Mouse (Mus musculus): Measurements from ENCODE around the gene Hyal3.
A peak's percentile ranks its signal among the peaks of the same experiment; 100 is the strongest.

Gene Hyal3

DNA sequence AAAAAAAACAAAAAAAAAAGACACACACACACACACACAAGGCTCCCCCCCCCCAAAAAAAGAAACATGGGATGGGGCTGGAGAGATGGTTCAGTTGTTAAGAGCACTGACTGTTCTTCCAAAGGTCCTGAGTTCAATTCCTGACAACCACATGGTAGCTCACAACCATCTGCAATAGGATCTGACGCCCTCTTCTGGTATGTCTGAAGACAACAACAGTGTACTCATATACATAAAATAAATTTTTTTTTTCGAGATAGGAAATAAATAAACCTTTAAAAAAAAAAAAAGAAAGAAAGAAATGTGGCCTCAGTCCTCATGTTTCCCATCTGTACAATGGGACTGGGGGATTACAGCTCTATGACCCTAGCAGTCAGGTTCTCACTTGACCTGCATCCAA, 36.8 kb downstream of the Hyal3 start:
- DNase-seq (ENCODE audit: low read depth, low spot score) = no peak

- DNase-seq (ENCODE audit: low read depth, low spot score) = no peak
These were observed 37.5 kb downstream of the Hyal3 start for GRCm38 (mm10) chr9:107618098-107618497.

DNA sequence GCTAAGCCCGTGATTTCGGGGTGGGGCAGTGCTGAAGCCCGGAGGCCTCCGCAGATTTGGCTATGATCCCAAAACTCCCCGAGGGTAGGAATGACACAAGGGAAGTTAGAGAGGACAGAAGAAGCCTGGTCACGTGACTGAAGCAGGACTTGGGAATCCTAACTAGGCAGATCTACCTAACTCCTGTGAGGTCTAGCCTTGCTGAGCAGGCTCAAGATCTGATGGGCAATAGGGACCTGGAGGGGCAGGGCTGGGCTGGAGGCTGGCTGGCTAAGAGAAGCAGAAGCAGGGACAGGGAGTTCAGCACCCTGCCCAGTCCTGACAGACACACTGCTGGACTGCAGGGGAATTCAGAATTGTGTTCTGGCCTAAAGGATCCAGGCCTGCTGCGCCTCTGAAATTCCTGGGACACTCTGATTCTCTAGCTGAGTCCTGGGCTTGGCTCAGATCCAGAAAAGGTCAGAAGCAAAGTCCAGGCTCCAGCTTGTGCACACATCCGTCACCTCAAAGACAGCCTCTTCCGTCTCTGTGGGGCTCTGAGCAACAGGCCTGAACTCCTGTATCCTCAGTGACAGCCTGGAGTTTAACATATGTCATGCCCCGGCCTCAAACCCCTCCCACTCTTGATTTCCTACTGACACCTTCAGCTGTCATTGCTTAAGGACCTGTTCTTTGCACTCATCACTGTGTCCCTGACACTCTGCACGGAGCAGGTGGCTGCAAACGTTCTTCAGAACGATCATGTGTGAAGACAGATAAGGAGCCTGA, 38.3 kb downstream of the Hyal3 start:
- peak; percentile 54 for DNase-seq (ENCODE audit: low read depth, low spot score)

DNA sequence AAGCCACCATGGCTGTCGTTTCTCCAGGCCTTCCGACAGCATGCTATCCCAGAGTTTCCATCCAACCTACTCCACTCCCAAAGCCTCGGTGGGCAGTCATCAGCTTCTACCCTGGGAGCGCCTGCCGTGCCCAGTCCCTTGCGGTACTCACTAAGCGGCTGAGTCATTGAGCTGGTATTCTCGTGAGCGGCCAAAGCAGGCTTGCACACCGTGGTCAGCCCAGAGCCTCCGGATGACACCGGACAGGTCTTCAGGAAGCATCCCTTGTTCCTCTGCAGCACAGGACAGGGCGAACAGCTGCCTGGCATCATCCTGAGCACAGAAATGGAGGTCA, 38.9 kb downstream of the Hyal3 start:
- no peak for DNase-seq (ENCODE audit: low read depth, low spot score)

DNA sequence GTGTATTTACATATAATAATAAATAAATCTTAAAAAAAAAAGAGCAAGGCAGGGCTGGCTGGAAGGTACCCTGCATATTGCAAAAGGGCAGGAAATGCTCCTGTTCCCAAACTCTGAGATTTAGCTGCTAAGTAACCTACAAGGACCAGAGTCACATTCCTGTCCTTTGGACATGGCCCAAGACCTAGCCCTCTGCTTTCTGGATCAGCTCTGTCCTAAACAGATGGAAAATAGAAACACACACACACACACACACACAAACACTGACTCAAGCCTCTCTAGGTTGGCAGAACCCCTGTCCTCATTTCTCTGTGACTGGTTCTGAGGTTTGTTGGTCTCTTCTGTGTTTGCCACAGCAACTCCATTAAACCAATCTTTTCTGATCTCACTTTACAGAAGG, 40.3 kb downstream of the Hyal3 start:
- DNase-seq (ENCODE audit: low read depth, low spot score) = no peak

DNA sequence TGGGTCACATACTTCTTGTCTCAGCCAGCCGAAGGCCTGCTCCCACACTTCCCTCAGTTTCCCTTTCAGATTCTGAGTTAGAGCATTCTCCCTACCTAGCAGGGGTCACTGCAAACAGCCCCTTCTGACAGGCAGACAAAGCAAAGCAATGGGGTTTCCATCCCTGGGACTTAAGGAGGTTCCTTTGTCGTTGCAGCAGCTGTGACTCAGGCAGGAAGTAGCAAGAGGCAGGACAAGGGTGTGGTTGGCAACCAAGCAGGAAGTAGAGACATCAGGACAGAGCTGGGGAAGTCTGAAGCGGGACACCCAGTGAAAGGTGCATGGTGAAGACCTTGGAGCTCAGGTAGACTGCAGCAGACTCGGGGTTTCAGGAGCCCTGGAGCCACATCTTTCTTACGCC, 43.9 kb downstream of the Hyal3 start:
- DNase-seq (ENCODE audit: low read depth, low spot score) = no peak

DNA sequence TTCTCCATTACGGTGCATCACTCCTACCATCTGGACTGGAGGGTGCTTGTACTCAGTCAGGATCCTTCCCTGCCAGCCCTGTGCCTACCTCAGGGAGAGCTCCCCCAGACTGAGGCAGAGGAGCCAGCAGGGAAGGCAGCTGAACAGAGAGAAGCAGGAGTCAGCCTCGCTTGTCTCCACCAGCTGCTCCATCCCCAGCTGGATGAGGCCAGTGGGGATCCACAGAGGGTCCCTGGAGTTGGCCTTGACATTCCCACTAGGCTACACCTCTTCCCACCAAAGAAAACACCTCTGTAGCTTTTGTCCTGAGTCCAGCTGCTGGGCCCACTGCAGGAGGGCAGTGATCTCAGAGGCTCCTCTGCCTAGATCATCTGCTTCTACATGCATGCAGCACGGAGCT, 44.3 kb downstream of the Hyal3 start:
- DNase-seq (ENCODE audit: low read depth, low spot score) = no peak

DNA sequence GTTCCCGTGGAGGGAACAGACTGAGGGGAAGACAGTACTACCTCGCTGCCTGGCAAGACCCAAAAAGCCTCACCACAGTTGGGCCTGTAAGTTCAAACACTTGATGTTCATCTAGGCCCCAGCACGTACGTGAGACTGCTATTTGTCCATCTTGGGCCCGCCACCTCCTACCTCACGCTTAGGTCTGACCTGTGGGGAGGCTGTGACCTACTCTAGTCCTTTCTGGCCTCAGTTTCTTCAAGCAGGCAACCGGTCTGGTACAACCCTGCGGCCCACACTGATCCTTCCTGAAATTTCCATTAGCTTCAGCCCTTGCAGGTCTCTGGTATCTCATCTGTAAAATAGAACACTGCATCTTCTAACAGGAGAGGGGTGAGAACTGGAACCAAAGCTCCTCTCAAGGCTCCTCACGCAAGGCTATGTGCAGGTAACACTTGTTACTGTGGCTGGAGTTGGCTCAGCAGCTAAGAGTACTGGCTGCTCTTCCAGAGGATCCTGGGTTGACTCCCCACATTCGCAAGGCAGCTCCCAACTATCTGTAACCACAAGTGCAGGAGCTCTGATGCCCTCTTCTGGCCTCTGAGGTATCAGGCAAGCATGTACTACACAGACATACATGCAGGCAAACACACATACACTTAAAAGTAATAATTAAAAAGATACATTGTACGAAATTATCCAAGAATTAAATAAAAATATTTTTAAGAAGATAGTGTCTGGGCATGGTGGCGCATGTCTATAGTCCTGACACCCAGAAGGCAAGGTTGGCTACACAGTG, 44.9 kb downstream of the Hyal3 start:
- peak; percentile 64 for DNase-seq (ENCODE audit: low read depth, low spot score)

GRCm38 (mm10) chr9:107626158-107626843, 45.7 kb downstream of the Hyal3 start:
- DNase-seq (ENCODE audit: low read depth, low spot score) = no peak

DNA sequence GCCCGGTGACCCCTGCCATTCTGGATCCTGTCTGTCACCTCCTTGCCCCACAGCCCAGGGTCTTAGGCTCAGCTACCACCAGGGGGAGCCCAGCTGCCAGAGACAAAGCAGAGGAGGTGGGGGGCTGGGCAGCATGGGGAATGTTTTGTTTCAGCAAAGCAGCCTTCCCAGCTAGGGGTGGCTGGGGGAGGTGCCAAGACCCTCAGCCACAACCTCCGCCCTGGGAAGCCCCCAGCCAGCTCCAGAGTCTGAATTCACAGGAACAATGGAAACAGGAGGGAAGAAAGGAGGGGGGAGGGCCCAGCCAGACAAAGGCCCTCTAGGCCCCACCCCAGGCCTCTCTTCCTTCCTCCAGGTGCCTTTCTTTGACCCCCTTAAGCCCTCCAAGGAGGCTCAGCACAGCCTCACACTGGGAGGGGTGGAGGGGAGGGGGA, 46.2 kb downstream of the Hyal3 start:
- DNase-seq (ENCODE audit: low read depth, low spot score) = peak; percentile 98

- DNase-seq (ENCODE audit: low read depth, low spot score) = no peak
These were observed 47.0 kb downstream of the Hyal3 start for GRCm38 (mm10) chr9:107627387-107628255.

GRCm38 (mm10) chr9:107628721-107629410, 48.2 kb downstream of the Hyal3 start:
- DNase-seq (ENCODE audit: low read depth, low spot score) = no peak

DNA sequence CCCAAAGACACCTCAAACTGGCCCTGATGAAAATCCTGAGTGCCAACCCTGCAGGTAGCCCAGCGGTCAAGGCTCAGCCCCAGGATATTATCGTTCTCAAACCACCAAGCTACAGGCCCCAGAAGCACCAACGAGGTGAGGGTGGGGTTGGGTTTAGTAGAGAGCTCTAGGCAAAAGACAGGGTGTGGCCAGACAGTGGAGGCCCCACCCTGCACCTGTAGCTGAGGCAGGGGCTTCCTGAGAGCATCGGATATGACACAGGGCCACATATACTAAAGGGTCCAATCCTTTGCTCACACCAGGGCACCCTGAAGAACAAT, 48.8 kb downstream of the Hyal3 start:
- DNase-seq (ENCODE audit: low read depth, low spot score) = peak; percentile 42

DNA sequence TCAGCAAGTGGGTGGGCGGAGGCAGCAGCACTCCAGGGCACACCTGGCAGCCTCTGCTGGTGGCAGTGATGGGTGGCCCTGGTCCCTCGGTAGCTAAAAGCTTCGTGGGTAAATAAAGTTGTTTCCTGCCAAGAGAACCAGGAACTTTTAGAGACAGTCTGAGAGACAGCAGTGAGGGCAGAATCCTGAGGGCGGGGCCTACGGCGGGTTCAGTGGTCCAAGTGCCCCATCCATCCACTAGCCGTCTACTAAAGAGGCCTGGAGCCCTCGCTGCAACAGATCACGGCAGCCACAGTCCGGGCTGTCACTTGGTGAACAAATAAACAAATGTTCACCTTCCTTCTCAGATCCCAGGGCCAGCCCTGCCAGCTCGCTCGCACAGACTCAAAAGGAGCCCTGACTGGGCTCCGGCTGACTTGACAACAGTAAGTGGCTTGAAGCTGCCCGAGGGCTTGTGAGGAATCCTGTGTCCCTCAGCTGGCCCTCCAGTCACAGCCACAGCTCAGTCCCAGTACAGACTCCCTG, 49.3 kb downstream of the Hyal3 start:
- DNase-seq (ENCODE audit: low read depth, low spot score) = peak; percentile 50

GRCm38 (mm10) chr9:107630576-107630975, 50.0 kb downstream of the Hyal3 start:
- peak; percentile 98 for DNase-seq (ENCODE audit: low read depth, low spot score)

GRCm38 (mm10) chr9:107631311-107631826, 50.8 kb downstream of the Hyal3 start:
- DNase-seq (ENCODE audit: low read depth, low spot score) = no peak

GRCm38 (mm10) chr9:107631861-107632260, 51.2 kb downstream of the Hyal3 start:
- no peak for DNase-seq (ENCODE audit: low read depth, low spot score)

DNA sequence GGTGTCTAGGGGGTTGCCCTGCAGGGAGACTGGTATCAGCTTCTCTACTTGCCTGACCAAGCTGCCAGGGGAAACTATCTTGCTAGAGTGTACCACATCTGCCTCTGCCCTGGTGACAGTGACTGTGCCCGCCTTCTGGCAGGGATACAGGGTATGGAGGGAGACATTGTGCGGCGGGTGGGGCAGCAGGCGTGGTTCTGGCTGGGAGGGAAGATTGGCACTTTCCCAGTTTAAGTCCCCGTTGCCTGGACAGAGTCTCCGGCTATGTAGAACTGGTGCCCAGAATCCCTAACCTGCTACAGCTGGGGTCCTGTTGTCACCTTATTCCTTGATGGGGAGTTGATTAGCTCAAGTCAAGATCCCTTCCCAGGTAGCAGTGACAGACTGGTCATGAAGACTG, 51.9 kb downstream of the Hyal3 start:
- no peak for DNase-seq (ENCODE audit: low read depth, low spot score)

GRCm38 (mm10) chr9:107633091-107633660, 52.6 kb downstream of the Hyal3 start:
- peak; percentile 89 for DNase-seq (ENCODE audit: low read depth, low spot score)

- no peak for DNase-seq (ENCODE audit: low read depth, low spot score)
These were observed 53.2 kb downstream of the Hyal3 start for GRCm38 (mm10) chr9:107633661-107634405.

Data from ZHBTc4 (cell line).